Mouse (Mus musculus): ENCODE measurements around the gene Elk3.

The Elk3 gene

GRCm38 (mm10) chr10:93294547-93295219 is 16.3 kb downstream of the Elk3 start:
- DNase-seq (ENCODE audit: low read depth): no peak

GRCm38 (mm10) chr10:93293621-93294020 is 17.3 kb downstream of the Elk3 start:
- no peak for DNase-seq (ENCODE audit: low read depth)

GRCm38 (mm10) chr10:93291843-93292242 is 19.1 kb downstream of the Elk3 start:
- DNase-seq (ENCODE audit: low read depth): peak; percentile 84

- DNase-seq (ENCODE audit: low read depth): no peak
Measured at GRCm38 (mm10) chr10:93291352-93291751, 19.6 kb downstream of the Elk3 start.

GRCm38 (mm10) chr10:93289404-93289803 is 21.5 kb downstream of the Elk3 start:
- no peak for DNase-seq (ENCODE audit: low read depth)

- no peak for DNase-seq (ENCODE audit: low read depth)
Measured at GRCm38 (mm10) chr10:93288336-93288735, 22.6 kb downstream of the Elk3 start.

GRCm38 (mm10) chr10:93287551-93288145 is 23.3 kb downstream of the Elk3 start:
- no peak for DNase-seq (ENCODE audit: low read depth)

- DNase-seq (ENCODE audit: low read depth): no peak
Measured at GRCm38 (mm10) chr10:93285489-93285888, 25.4 kb downstream of the Elk3 start.

- peak; percentile 55 for DNase-seq (ENCODE audit: low read depth)
Measured at GRCm38 (mm10) chr10:93283258-93283657, 27.7 kb downstream of the Elk3 start.

GRCm38 (mm10) chr10:93282526-93282964 is 28.4 kb downstream of the Elk3 start:
- no peak for DNase-seq (ENCODE audit: low read depth)

GRCm38 (mm10) chr10:93281092-93281491 is 29.8 kb downstream of the Elk3 start:
- DNase-seq (ENCODE audit: low read depth): no peak

- no peak for DNase-seq (ENCODE audit: low read depth)
Measured at GRCm38 (mm10) chr10:93280586-93280985, 30.3 kb downstream of the Elk3 start.

GRCm38 (mm10) chr10:93279062-93279461 is 31.9 kb downstream of the Elk3 start:
- no peak for DNase-seq (ENCODE audit: low read depth)

- DNase-seq (ENCODE audit: low read depth): no peak
Measured at GRCm38 (mm10) chr10:93278361-93278760, 32.6 kb downstream of the Elk3 start.

GRCm38 (mm10) chr10:93276857-93277256 is 34.1 kb downstream of the Elk3 start:
- DNase-seq (ENCODE audit: low read depth): no peak

- DNase-seq (ENCODE audit: low read depth): no peak
Measured at GRCm38 (mm10) chr10:93276349-93276763, 34.6 kb downstream of the Elk3 start.

- DNase-seq (ENCODE audit: low read depth): no peak
Measured at GRCm38 (mm10) chr10:93275212-93276136, 35.5 kb downstream of the Elk3 start.

GRCm38 (mm10) chr10:93274277-93274696 is 36.6 kb downstream of the Elk3 start:
- peak; percentile 73 for DNase-seq (ENCODE audit: low read depth)

- peak; percentile 66 for DNase-seq (ENCODE audit: low read depth)
Measured at GRCm38 (mm10) chr10:93272986-93273982, 37.7 kb downstream of the Elk3 start.

- DNase-seq (ENCODE audit: low read depth): no peak
Measured at GRCm38 (mm10) chr10:93271831-93272230, 39.1 kb downstream of the Elk3 start.

GRCm38 (mm10) chr10:93270889-93271460 is 40.0 kb downstream of the Elk3 start:
- DNase-seq (ENCODE audit: low read depth): no peak
